Mouse (Mus musculus): ENCODE data around the gene Tada3. TPM values are rescaled to one million over a fixed set of nuclear protein-coding genes. Genes with fewer than 3 reads are reported as not detected.

Tada3 gene
- polyA plus RNA-seq, 1 experiment: 42.3 TPM

DNA sequence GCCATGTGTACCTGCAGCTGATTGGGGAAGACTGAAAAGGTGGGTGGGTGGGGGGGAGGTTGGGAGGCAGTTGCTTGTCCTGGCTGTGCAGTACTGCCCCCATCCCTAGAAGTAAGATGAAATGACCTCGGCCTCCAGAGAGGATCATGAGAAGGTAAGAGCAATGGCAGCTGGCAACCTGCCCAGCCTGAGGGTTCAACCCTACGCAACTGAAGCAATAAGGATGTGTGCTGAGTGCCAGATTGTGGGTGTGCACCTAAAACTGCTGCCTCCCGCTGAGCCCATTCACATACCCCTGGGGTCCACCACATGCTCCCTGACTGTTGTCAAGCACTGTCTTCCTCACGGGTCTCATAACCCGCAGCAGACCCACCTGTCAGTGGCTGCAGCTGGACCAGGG is 38.7 kb upstream of the Tada3 start:
- TF ChIP-seq POLR2A (IDR thresholded peaks at IDR 0.05; ENCODE audit: control insufficient read depth, low read depth, low read length): no peak
- TF ChIP-seq CTCF (IDR thresholded peaks at IDR 0.05; ENCODE audit: control insufficient read depth, insufficient read depth, insufficient replicate concordance, low read depth, low read length): no peak
- Histone ChIP-seq H3K4me1 (ENCODE audit: control insufficient read depth, insufficient read depth, low read length) (peaks cover 8% of the 10 kb centered on the region), H3K36me3 (ENCODE audit: control insufficient read depth, insufficient read depth, low read length) (no peaks in the 10 kb centered on the region), H3K27me3 (ENCODE audit: control insufficient read depth, insufficient read depth, low read length) (no peaks in the 10 kb centered on the region), H3K27ac (ENCODE audit: control insufficient read depth, insufficient read depth, low read depth, low read length) (no peak overlapping the region), H3K4me3 (ENCODE audit: control insufficient read depth, low read depth, low read length) (no peak overlapping the region)

DNA sequence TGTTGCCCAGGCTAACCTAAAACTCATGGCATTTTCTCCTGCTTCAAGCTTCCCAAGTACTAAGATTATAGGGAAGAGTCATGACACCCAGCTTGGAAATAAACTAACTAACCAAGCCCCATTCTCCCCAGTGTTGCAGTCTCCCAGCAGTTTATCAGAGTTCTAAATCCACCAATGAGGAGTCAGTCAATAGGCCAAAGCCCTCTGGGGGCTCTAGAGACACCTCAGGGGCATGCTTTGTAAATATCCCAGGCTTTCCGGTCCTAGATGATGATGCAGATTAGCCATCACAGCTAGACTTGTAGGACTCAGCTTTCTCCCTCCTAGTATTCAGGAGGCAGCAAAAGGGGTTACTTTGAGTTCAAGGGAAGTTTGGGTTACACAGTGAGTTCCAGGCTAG is 32.3 kb upstream of the Tada3 start:
- H3K4me1 ChIP-seq (ENCODE audit: control insufficient read depth, insufficient read depth, low read length): no peaks in the 10 kb centered on the region
- TF ChIP-seq POLR2A (IDR thresholded peaks at IDR 0.05; ENCODE audit: control insufficient read depth, low read depth, low read length) (no peak), CTCF (IDR thresholded peaks at IDR 0.05; ENCODE audit: control insufficient read depth, insufficient read depth, insufficient replicate concordance, low read depth, low read length) (no peak)
- H3K27ac ChIP-seq (ENCODE audit: control insufficient read depth, insufficient read depth, low read depth, low read length): no peak overlapping the region

DNA sequence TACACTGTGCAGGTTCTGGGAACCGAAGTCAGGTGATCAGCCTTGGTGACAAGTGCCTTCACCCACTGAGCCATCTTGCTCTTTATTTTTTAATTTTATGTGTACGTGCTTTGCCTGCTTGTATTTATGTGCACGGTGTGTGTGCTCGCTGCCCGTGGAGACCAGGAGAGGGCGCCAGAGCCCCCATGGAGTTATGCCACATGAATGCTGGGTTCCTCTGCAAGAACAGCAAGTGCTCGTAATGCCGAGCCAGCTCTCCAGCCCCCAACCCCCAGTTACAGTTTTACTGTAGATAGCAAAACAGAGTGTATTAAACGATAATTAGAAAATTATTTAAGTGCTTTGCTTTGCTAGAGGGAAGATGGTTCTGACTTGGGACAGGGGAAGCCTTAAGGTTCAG is 29.0 kb upstream of the Tada3 start:
- Histone ChIP-seq H3K27me3 (ENCODE audit: control insufficient read depth, insufficient read depth, low read length) (no peaks in the 10 kb centered on the region), H3K4me3 (ENCODE audit: control insufficient read depth, low read depth, low read length) (no peak overlapping the region), H3K36me3 (ENCODE audit: control insufficient read depth, insufficient read depth, low read length) (no peaks in the 10 kb centered on the region; the same call in 1 of the 2 replicates), H3K27ac (ENCODE audit: control insufficient read depth, insufficient read depth, low read depth, low read length) (no peak overlapping the region), H3K4me1 (ENCODE audit: control insufficient read depth, insufficient read depth, low read length) (no peaks in the 10 kb centered on the region)
- TF ChIP-seq POLR2A (IDR thresholded peaks at IDR 0.05; ENCODE audit: control insufficient read depth, low read depth, low read length) (no peak), CTCF (IDR thresholded peaks at IDR 0.05; ENCODE audit: control insufficient read depth, insufficient read depth, insufficient replicate concordance, low read depth, low read length) (peak; percentile 47; the same call in 1 of the 2 replicates)

More for the DNA sequence above, 32.3 kb upstream of the Tada3 start:
- Histone ChIP-seq H3K27me3 (ENCODE audit: control insufficient read depth, insufficient read depth, low read length) (no peaks in the 10 kb centered on the region), H3K36me3 (ENCODE audit: control insufficient read depth, insufficient read depth, low read length) (no peaks in the 10 kb centered on the region; the same call in 1 of the 2 replicates), H3K4me3 (ENCODE audit: control insufficient read depth, low read depth, low read length) (no peak overlapping the region)

DNA sequence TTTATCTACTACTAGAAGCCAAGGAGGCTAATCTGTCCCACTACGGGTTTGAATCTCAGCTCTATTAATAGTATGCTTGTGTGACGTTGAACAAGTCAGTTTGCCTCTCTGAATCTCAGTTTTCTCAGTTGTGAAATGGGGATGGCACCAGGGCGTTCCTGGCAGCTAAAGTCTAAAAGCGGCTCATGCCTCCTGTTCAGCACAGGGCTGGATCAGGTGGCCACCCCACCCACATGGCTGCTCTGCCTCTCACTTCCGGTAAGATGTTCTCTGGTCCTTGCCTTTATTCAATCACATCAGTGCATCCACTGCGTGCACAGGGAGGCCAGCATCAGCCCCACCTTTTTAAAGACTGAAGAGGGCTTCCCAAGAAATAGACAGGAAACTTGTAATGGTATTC is 27.8 kb upstream of the Tada3 start:
- H3K36me3 ChIP-seq (ENCODE audit: control insufficient read depth, insufficient read depth, low read length): no peaks in the 10 kb centered on the region; the same call in 1 of the 2 replicates
- no peaks in the 10 kb centered on the region for H3K27me3 ChIP-seq (ENCODE audit: control insufficient read depth, insufficient read depth, low read length)
- TF ChIP-seq POLR2A (IDR thresholded peaks at IDR 0.05; ENCODE audit: control insufficient read depth, low read depth, low read length): no peak
- TF ChIP-seq CTCF (IDR thresholded peaks at IDR 0.05; ENCODE audit: control insufficient read depth, insufficient read depth, insufficient replicate concordance, low read depth, low read length): no peak
- H3K27ac ChIP-seq (ENCODE audit: control insufficient read depth, insufficient read depth, low read depth, low read length): no peak overlapping the region
- H3K4me1 ChIP-seq (ENCODE audit: control insufficient read depth, insufficient read depth, low read length): no peaks in the 10 kb centered on the region
- no peak overlapping the region for H3K4me3 ChIP-seq (ENCODE audit: control insufficient read depth, low read depth, low read length)

DNA sequence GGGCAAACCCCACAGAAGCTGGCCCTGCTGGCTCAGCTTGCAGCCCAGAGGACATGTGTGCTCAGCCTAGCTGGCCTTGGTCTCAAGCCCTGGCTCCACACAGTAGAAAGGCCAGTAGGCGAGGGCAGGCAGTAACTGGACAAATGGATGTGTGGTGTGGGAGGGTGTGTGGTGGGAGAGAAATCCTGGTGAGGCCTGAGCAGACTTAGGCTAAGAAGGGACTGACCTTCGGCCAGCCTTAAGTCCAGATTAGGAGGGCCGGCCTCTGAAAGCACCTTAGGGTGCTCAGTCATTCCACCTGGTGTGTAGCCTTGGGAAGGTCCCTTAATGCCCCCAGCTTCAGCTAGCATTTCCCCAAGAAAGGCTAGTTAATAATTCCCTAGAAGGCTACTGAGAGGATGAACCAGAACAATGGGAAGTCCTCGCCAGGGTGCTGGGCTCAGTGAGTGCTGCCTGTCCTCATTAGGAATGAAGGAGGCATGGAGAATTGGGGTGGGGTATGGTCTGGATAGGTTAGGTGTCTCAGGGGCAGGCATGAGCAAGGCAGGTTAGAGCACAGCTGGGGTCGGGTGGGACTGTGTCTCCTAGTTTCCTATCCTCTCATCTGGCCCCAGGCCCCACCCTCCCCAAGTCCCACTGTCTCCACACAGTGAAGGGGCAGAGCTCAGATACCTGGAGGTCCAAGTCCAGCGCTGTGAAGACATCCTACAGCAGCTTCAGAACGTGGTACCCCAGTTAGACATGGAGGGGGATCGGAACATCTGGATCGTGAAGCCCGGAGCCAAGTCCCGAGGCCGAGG is 27.2 kb upstream of the Tada3 start:
- Histone ChIP-seq H3K4me1 (ENCODE audit: control insufficient read depth, insufficient read depth, low read length) (no peaks in the 10 kb centered on the region), H3K27me3 (ENCODE audit: control insufficient read depth, insufficient read depth, low read length) (no peaks in the 10 kb centered on the region), H3K27ac (ENCODE audit: control insufficient read depth, insufficient read depth, low read depth, low read length) (no peak overlapping the region)

DNA sequence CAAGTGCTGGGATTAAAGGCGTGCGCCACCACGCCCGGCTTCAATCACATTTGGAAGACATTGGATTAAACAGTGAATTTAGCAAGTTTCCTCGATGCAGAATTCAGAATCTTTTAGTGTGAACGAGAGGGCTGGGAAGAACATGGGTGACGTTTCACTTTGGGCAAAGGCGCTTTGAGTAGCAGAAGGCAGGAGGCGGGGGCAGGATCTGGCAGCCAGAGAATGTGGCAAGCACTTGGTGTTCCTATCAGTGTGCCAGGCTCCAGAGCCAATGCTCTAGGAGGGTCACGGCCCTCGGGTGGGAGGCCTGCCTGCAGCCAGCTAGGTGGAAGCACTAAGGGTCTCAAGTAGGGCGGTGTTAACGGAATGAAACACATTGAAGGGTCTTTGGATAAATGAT is 24.4 kb upstream of the Tada3 start:
- no peaks in the 10 kb centered on the region; the same call in 1 of the 2 replicates for H3K36me3 ChIP-seq (ENCODE audit: control insufficient read depth, insufficient read depth, low read length)
- H3K4me1 ChIP-seq (ENCODE audit: control insufficient read depth, insufficient read depth, low read length): no peaks in the 10 kb centered on the region
- no peaks in the 10 kb centered on the region for H3K27me3 ChIP-seq (ENCODE audit: control insufficient read depth, insufficient read depth, low read length)
- H3K4me3 ChIP-seq (ENCODE audit: control insufficient read depth, low read depth, low read length): no peak overlapping the region
- no peak overlapping the region for H3K27ac ChIP-seq (ENCODE audit: control insufficient read depth, insufficient read depth, low read depth, low read length)
- TF ChIP-seq CTCF (IDR thresholded peaks at IDR 0.05; ENCODE audit: control insufficient read depth, insufficient read depth, insufficient replicate concordance, low read depth, low read length) (no peak), POLR2A (IDR thresholded peaks at IDR 0.05; ENCODE audit: control insufficient read depth, low read depth, low read length) (no peak)

More for the DNA sequence above, 27.2 kb upstream of the Tada3 start:
- Histone ChIP-seq H3K4me3 (ENCODE audit: control insufficient read depth, low read depth, low read length) (no peak overlapping the region), H3K36me3 (ENCODE audit: control insufficient read depth, insufficient read depth, low read length) (no peaks in the 10 kb centered on the region; the same call in 1 of the 2 replicates)
- TF ChIP-seq POLR2A (IDR thresholded peaks at IDR 0.05; ENCODE audit: control insufficient read depth, low read depth, low read length) (no peak), CTCF (IDR thresholded peaks at IDR 0.05; ENCODE audit: control insufficient read depth, insufficient read depth, insufficient replicate concordance, low read depth, low read length) (no peak)

DNA sequence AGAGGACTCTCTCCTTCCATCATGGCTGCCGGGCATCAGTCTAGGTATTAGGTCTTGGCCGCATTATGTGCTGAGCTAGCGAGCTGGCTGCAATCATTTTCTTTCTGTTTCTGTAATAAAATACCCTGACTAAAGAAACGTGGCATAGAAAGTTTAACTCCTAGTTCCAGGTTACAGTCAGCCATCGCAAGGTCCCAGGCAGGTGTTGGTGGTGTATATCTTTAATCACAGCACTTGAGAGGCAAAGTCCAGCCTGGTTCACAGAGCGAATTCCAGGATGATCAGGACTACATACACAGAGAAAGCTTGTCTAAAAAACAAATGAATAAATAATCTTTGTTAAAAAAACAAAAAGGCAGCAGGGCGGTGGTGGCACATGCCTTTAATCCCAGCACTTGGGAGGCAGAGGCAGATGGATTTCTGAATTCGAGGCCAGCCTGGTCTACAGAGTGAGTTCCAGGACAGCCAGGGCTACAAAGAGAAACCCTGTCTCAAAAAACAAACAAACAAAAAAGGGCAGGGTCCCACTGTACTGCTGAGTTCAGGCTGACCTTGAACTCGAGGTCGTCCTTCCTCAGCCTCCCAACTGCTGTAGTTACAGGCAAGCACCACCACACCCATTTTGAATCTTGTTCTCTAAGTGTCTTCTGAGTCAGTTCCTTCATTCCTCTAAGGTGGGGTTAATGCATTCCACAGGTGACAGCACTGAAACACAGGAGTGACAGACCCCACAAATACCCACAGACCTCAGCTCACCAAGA is 18.8 kb upstream of the Tada3 start:
- TF ChIP-seq CTCF (IDR thresholded peaks at IDR 0.05; ENCODE audit: control insufficient read depth, insufficient read depth, insufficient replicate concordance, low read depth, low read length): no peak
- no peak for TF ChIP-seq POLR2A (IDR thresholded peaks at IDR 0.05; ENCODE audit: control insufficient read depth, low read depth, low read length)
- Histone ChIP-seq H3K36me3 (ENCODE audit: control insufficient read depth, insufficient read depth, low read length) (no peaks in the 10 kb centered on the region), H3K4me1 (ENCODE audit: control insufficient read depth, insufficient read depth, low read length) (peaks cover 9% of the 10 kb centered on the region), H3K27ac (ENCODE audit: control insufficient read depth, insufficient read depth, low read depth, low read length) (no peak overlapping the region), H3K4me3 (ENCODE audit: control insufficient read depth, low read depth, low read length) (no peak overlapping the region), H3K27me3 (ENCODE audit: control insufficient read depth, insufficient read depth, low read length) (no peaks in the 10 kb centered on the region)

Measured in testis, adult 2 months (tissue).